Mouse (Mus musculus) brain, embryonic 18.5 days (tissue): ENCODE data around the gene Olfr1197.

ENCODE experiments used
- DNase-seq: peaks from one replicate; pipeline ENCODE4 v3.0.0-alpha.2; 2012; ENCODE audit warnings: low read depth, low spot score

Gene Olfr1197

DNA sequence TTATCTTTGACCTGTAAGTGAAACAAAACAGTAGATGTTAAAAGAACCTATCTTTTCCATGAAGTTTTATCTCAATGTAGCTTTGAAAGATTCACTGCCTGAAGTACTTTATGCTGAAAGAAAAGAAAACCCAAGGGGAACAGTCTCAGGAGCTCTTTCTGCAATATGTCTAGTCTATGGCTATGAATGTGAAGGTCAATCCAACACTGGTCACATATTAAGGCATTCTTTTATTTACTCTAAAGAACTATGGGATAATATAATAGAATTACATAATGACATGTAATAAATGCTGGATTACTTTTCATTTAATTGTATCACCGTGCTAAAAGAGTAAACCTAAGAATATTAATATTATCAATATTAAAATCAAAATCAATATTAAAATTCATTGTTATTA, at the start of gene Olfr1197:
Gene Olfr1197 (minus strand): TSS at position 101 of the 400 bp plus-strand sequence.
- no peak for DNase-seq

- no peak for DNase-seq
Observed at GRCm38 (mm10) chr2:88770388-88770787, 38.2 kb upstream of the Olfr1197 start, which contains the start of gene Olfr1200. Olfr1200 (minus strand) TSS chr2:88770488.

DNA sequence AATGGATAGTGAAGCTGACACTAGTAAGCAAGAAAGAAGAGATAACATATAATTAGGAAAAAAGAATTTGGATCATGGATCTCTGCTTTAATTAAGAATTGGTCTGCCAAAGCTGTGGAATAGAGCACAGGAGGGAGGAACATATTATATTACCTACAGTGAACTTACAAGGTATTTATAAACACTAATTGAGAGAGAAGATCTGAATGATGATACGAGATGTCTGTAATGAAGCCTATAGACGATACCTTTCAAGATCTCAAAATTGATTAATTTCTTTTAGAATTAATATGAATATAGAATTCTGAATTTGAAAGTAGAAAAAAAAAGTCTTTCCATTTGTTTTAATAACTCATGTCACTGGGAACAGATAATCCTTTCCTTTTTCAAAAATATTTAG, 28.2 kb upstream of the Olfr1197 start, which contains the start of gene Olfr1199:
Gene Olfr1199 (minus strand): TSS at position 101 of the 400 bp plus-strand sequence.
- DNase-seq: no peak

GRCm38 (mm10) chr2:88751270-88751669, 19.1 kb upstream of the Olfr1197 start, which contains the start of gene Olfr1198:
Olfr1198 (minus strand) TSS chr2:88751370.
- no peak for DNase-seq

DNA sequence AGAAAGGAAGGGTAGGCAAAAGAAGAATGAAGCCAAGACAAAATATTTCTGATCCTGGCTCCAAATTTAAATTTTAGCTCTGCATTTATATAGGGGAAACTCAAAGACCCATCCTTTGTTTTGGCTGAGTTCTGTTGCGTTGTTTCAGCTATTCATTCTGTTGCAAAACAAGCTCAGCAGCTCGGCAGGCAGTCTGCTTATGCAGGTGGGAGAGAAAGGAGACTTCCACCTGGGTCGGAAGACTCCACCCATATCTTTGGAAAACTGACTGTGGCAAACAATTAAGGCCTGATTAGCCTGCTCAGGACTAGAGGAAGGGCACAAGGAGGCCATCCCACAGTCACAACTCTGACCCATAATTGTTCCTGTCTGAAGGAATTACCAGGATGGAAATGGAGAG, 11.2 kb upstream of the Olfr1197 start:
- no peak for DNase-seq

DNA sequence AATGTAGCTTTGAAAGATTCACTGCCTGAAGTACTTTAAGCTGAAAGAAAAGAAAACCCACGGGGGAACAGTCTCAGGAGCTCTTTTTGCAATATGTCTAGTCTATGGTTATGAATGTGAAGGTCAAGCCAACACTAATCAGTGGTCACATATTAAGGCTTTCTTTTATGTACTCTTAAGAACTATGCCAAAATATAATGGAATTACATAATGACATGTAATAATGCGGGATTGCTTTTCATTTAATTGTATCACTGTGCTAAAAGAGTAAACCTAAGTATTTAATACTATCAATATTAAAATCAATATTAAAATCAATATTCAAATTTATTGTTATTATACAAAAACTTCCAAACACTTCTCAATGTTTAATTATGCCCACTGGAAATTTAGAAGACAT, 27.7 kb downstream of the Olfr1197 start, which contains the start of gene Olfr1196:
Gene Olfr1196 (minus strand): TSS at position 101 of the 400 bp plus-strand sequence.
- DNase-seq: no peak

DNA sequence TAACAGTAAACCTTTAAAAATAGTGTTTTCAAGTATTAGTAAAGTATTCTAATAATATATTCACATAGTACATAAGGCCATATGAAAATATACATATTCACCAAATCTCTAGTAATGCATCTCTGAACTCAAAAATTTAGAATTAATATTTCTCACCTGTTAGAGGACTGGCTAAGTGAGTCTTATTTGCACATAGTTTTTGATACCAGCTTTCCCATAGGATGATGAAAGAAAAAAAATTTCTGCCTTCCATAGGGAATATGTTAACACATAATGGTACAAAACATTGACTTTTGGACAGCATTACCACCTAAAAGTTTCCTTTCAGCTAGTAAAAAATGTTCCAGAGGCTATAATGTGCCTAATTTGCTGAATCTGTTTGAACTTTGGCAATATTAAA, 43.1 kb downstream of the Olfr1197 start, which contains the start of gene Olfr1195:
Gene Olfr1195 (minus strand): TSS at position 101 of the 400 bp plus-strand sequence.
- no peak for DNase-seq
